Mouse (Mus musculus): Measurements from ENCODE around the gene Abhd14a. TPM values are rescaled to one million over a fixed set of nuclear protein-coding genes. Genes with fewer than 3 reads are reported as not detected.

Abhd14a gene
- total and polyA plus RNA-seq, 3 experiments = 5.7 to 24.0 (median 7.7) TPM

GRCm38 (mm10) chr9:106412210-106412609 lies 35.3 kb downstream of the Abhd14a start:
- no peak for DNase-seq (ENCODE audit: low spot score)
- H3K36me3 ChIP-seq (replicated peaks) = no peaks in the 10 kb centered on the region
- TF ChIP-seq GATA1 (IDR thresholded peaks at IDR 0.05; ENCODE audit: borderline replicate concordance, low read length) (no peak), CTCF (IDR thresholded peaks at IDR 0.05; ENCODE audit: low read depth, low read length) (no peak), GATA2 (IDR thresholded peaks at IDR 0.05; ENCODE audit: borderline replicate concordance, low read depth, low read length) (no peak), POLR2AphosphoS5 (IDR thresholded peaks at IDR 0.05; ENCODE audit: insufficient replicate concordance, low read depth, low read length) (no peak), TAL1 (conservative IDR thresholded peaks at IDR 0.05; ENCODE audit: low read depth, low read length) (no peak)
- peaks cover 4% of the 10 kb centered on the region; the same call in 1 of the 2 replicates for H3K9me3 ChIP-seq (replicated peaks)
- ATAC-seq (ENCODE audit: extremely low read depth, insufficient number of reproducible peaks, low FRiP score, poor library complexity, severe bottlenecking) = no peak
- H3K4me1 ChIP-seq (ENCODE audit: insufficient read depth, low read depth, low read length) = peaks cover 27% of the 10 kb centered on the region
- H3K4me3 ChIP-seq (ENCODE audit: low read depth, low read length) = no peak overlapping the region
- peaks cover 29% of the 10 kb centered on the region for H3K27me3 ChIP-seq (ENCODE audit: insufficient read depth, low read length)

GRCm38 (mm10) chr9:106411729-106412128 lies 35.7 kb downstream of the Abhd14a start:
- peaks cover 31% of the 10 kb centered on the region for H3K27me3 ChIP-seq (ENCODE audit: insufficient read depth, low read length)
- H3K4me3 ChIP-seq (ENCODE audit: low read depth, low read length) = no peak overlapping the region
- ATAC-seq (ENCODE audit: extremely low read depth, insufficient number of reproducible peaks, low FRiP score, poor library complexity, severe bottlenecking) (no peak), DNase-seq (ENCODE audit: low spot score) (no peak)
- peaks cover 4% of the 10 kb centered on the region; the same call in 1 of the 2 replicates for H3K9me3 ChIP-seq (replicated peaks)
- no peaks in the 10 kb centered on the region for H3K36me3 ChIP-seq (replicated peaks)
- H3K4me1 ChIP-seq (ENCODE audit: insufficient read depth, low read depth, low read length) = peaks cover 30% of the 10 kb centered on the region
- TF ChIP-seq TAL1 (conservative IDR thresholded peaks at IDR 0.05; ENCODE audit: low read depth, low read length) (no peak), CTCF (IDR thresholded peaks at IDR 0.05; ENCODE audit: low read depth, low read length) (no peak), GATA2 (IDR thresholded peaks at IDR 0.05; ENCODE audit: borderline replicate concordance, low read depth, low read length) (no peak), GATA1 (IDR thresholded peaks at IDR 0.05; ENCODE audit: borderline replicate concordance, low read length) (no peak), POLR2AphosphoS5 (IDR thresholded peaks at IDR 0.05; ENCODE audit: insufficient replicate concordance, low read depth, low read length) (no peak)

GRCm38 (mm10) chr9:106411091-106411594 lies 36.3 kb downstream of the Abhd14a start:
- no peak overlapping the region for H3K4me3 ChIP-seq (ENCODE audit: low read depth, low read length)
- DNase-seq (ENCODE audit: low spot score) (no peak), ATAC-seq (ENCODE audit: extremely low read depth, insufficient number of reproducible peaks, low FRiP score, poor library complexity, severe bottlenecking) (no peak)
- H3K36me3 ChIP-seq (replicated peaks) = no peaks in the 10 kb centered on the region
- TF ChIP-seq CTCF (IDR thresholded peaks at IDR 0.05; ENCODE audit: low read depth, low read length) = no peak
- no peak for TF ChIP-seq POLR2AphosphoS5 (IDR thresholded peaks at IDR 0.05; ENCODE audit: insufficient replicate concordance, low read depth, low read length)
- TF ChIP-seq GATA1 (IDR thresholded peaks at IDR 0.05; ENCODE audit: borderline replicate concordance, low read length) = no peak
- TF ChIP-seq TAL1 (conservative IDR thresholded peaks at IDR 0.05; ENCODE audit: low read depth, low read length) = no peak
- TF ChIP-seq GATA2 (IDR thresholded peaks at IDR 0.05; ENCODE audit: borderline replicate concordance, low read depth, low read length) = no peak
- H3K9me3 ChIP-seq (replicated peaks) = peaks cover 4% of the 10 kb centered on the region; the same call in 1 of the 2 replicates
- peaks cover 37% of the 10 kb centered on the region for H3K27me3 ChIP-seq (ENCODE audit: insufficient read depth, low read length)
- peaks cover 35% of the 10 kb centered on the region for H3K4me1 ChIP-seq (ENCODE audit: insufficient read depth, low read depth, low read length)

- DNase-seq (ENCODE audit: low spot score) = no peak
- Histone ChIP-seq H3K9me3 (replicated peaks) (peaks cover 4% of the 10 kb centered on the region; the same call in 1 of the 2 replicates), H3K4me3 (ENCODE audit: low read depth, low read length) (no peak overlapping the region), H3K4me1 (ENCODE audit: insufficient read depth, low read depth, low read length) (peaks cover 43% of the 10 kb centered on the region), H3K36me3 (replicated peaks) (no peaks in the 10 kb centered on the region), H3K27me3 (ENCODE audit: insufficient read depth, low read length) (peaks cover 43% of the 10 kb centered on the region)
- no peak for ATAC-seq (ENCODE audit: extremely low read depth, insufficient number of reproducible peaks, low FRiP score, poor library complexity, severe bottlenecking)
- no peak for TF ChIP-seq CTCF (IDR thresholded peaks at IDR 0.05; ENCODE audit: low read depth, low read length)
- no peak for TF ChIP-seq TAL1 (conservative IDR thresholded peaks at IDR 0.05; ENCODE audit: low read depth, low read length)
- TF ChIP-seq POLR2AphosphoS5 (IDR thresholded peaks at IDR 0.05; ENCODE audit: insufficient replicate concordance, low read depth, low read length) = no peak
- TF ChIP-seq GATA2 (IDR thresholded peaks at IDR 0.05; ENCODE audit: borderline replicate concordance, low read depth, low read length) = no peak
- no peak for TF ChIP-seq GATA1 (IDR thresholded peaks at IDR 0.05; ENCODE audit: borderline replicate concordance, low read length)
These were observed 37.3 kb downstream of the Abhd14a start for GRCm38 (mm10) chr9:106410086-106410650.

DNA sequence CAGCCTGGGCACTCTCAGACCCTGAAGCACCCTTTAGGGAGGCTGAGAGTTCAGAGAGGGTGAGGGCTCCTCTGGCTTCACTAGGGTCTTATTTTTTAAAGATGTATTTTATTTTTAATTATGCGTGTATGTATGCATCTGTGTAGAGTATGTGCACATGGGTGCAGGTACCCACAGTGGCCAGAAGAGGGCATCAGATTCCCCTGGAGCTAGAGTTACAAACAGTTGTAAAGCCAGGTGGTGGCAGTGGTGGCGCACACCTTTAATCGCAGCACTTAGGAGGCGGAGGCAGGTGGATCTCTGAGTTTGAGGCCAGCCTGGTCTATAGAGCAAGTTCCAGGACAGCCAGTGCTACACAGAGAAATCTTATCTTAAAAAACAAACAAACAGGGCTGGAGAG lies 38.4 kb downstream of the Abhd14a start:
- Histone ChIP-seq H3K9me3 (replicated peaks) (peaks cover 4% of the 10 kb centered on the region; the same call in 1 of the 2 replicates), H3K4me1 (ENCODE audit: insufficient read depth, low read depth, low read length) (peaks cover 46% of the 10 kb centered on the region), H3K27me3 (ENCODE audit: insufficient read depth, low read length) (peaks cover 38% of the 10 kb centered on the region), H3K4me3 (ENCODE audit: low read depth, low read length) (no peak overlapping the region), H3K36me3 (replicated peaks) (no peaks in the 10 kb centered on the region)
- ATAC-seq (ENCODE audit: extremely low read depth, insufficient number of reproducible peaks, low FRiP score, poor library complexity, severe bottlenecking) (no peak), DNase-seq (ENCODE audit: low spot score) (no peak)
- TF ChIP-seq GATA1 (IDR thresholded peaks at IDR 0.05; ENCODE audit: borderline replicate concordance, low read length) (no peak), CTCF (IDR thresholded peaks at IDR 0.05; ENCODE audit: low read depth, low read length) (no peak), GATA2 (IDR thresholded peaks at IDR 0.05; ENCODE audit: borderline replicate concordance, low read depth, low read length) (no peak), TAL1 (conservative IDR thresholded peaks at IDR 0.05; ENCODE audit: low read depth, low read length) (no peak), POLR2AphosphoS5 (IDR thresholded peaks at IDR 0.05; ENCODE audit: insufficient replicate concordance, low read depth, low read length) (no peak)

GRCm38 (mm10) chr9:106406443-106407078 lies 40.9 kb downstream of the Abhd14a start:
- no peak for DNase-seq (ENCODE audit: low spot score)
- H3K4me3 ChIP-seq (ENCODE audit: low read depth, low read length) = no peak overlapping the region
- ATAC-seq (ENCODE audit: extremely low read depth, insufficient number of reproducible peaks, low FRiP score, poor library complexity, severe bottlenecking) = no peak
- peaks cover 50% of the 10 kb centered on the region for H3K4me1 ChIP-seq (ENCODE audit: insufficient read depth, low read depth, low read length)
- no peaks in the 10 kb centered on the region for H3K36me3 ChIP-seq (replicated peaks)
- H3K9me3 ChIP-seq (replicated peaks) = peaks cover 4% of the 10 kb centered on the region; the same call in 1 of the 2 replicates
- no peak for TF ChIP-seq GATA2 (IDR thresholded peaks at IDR 0.05; ENCODE audit: borderline replicate concordance, low read depth, low read length)
- no peak for TF ChIP-seq GATA1 (IDR thresholded peaks at IDR 0.05; ENCODE audit: borderline replicate concordance, low read length)
- TF ChIP-seq POLR2AphosphoS5 (IDR thresholded peaks at IDR 0.05; ENCODE audit: insufficient replicate concordance, low read depth, low read length) = no peak
- no peak for TF ChIP-seq TAL1 (conservative IDR thresholded peaks at IDR 0.05; ENCODE audit: low read depth, low read length)
- TF ChIP-seq CTCF (IDR thresholded peaks at IDR 0.05; ENCODE audit: low read depth, low read length) = peak; percentile 14; the same call in 1 of the 2 replicates
- H3K27me3 ChIP-seq (ENCODE audit: insufficient read depth, low read length) = peaks cover 42% of the 10 kb centered on the region
